Mouse (Mus musculus) spleen, adult 18-20 months (tissue): Measurements from ENCODE around the gene Wasf2.

ENCODE experiments used
- DNase-seq, 2 experiments: peaks; one replicate each; pipeline ENCODE4 v3.0.0; 2022; ENCODE audit warnings: mixed read lengths in 2 of 2

The Wasf2 gene

GRCm38 (mm10) chr4:133129391-133129790, 914 bp upstream of the Wasf2 start:
- peak in 1 of 2 experiments; percentile 38 for DNase-seq

- peak in 1 of 2 experiments; percentile 40 for DNase-seq
Observed at GRCm38 (mm10) chr4:133130890-133131741, 811 bp downstream of the Wasf2 start.

- peak in 1 of 2 experiments; percentile 34 for DNase-seq
Observed at GRCm38 (mm10) chr4:133132027-133132426, 1.7 kb downstream of the Wasf2 start.

- DNase-seq: no peak
Observed at GRCm38 (mm10) chr4:133136946-133137345, 6.6 kb downstream of the Wasf2 start.

GRCm38 (mm10) chr4:133138971-133139370, 8.7 kb downstream of the Wasf2 start:
- no peak for DNase-seq

- no peak for DNase-seq
Observed at GRCm38 (mm10) chr4:133155006-133155405, 24.7 kb downstream of the Wasf2 start.

- DNase-seq: no peak
Observed at GRCm38 (mm10) chr4:133155726-133156125, 25.4 kb downstream of the Wasf2 start.

- no peak for DNase-seq
Observed at GRCm38 (mm10) chr4:133156422-133156821, 26.1 kb downstream of the Wasf2 start.

GRCm38 (mm10) chr4:133156831-133157230, 26.5 kb downstream of the Wasf2 start:
- DNase-seq: no peak

GRCm38 (mm10) chr4:133159127-133159526, 28.8 kb downstream of the Wasf2 start:
- DNase-seq: peak; percentile 54 to 57

GRCm38 (mm10) chr4:133159646-133160045, 29.3 kb downstream of the Wasf2 start:
- DNase-seq: peak; percentile 52 to 58

- DNase-seq: no peak
Observed at GRCm38 (mm10) chr4:133160211-133160610, 29.9 kb downstream of the Wasf2 start.

- DNase-seq: no peak
Observed at GRCm38 (mm10) chr4:133160821-133161220, 30.5 kb downstream of the Wasf2 start.

- no peak for DNase-seq
Observed at GRCm38 (mm10) chr4:133162196-133162595, 31.9 kb downstream of the Wasf2 start.

- DNase-seq: no peak
Observed at GRCm38 (mm10) chr4:133166773-133167172, 36.5 kb downstream of the Wasf2 start.

- DNase-seq: peak; percentile 47 to 54
Observed at GRCm38 (mm10) chr4:133169237-133170055, 39.1 kb downstream of the Wasf2 start.

GRCm38 (mm10) chr4:133170056-133170524, 39.8 kb downstream of the Wasf2 start:
- DNase-seq: peak in 1 of 2 experiments; percentile 60

- no peak for DNase-seq
Observed at GRCm38 (mm10) chr4:133170616-133171015, 40.3 kb downstream of the Wasf2 start.

GRCm38 (mm10) chr4:133172451-133172850, 42.1 kb downstream of the Wasf2 start:
- DNase-seq: no peak

GRCm38 (mm10) chr4:133174361-133174760, 44.1 kb downstream of the Wasf2 start:
- DNase-seq: no peak

- no peak for DNase-seq
Observed at GRCm38 (mm10) chr4:133175274-133175673, 45.0 kb downstream of the Wasf2 start.

GRCm38 (mm10) chr4:133175998-133176760, 45.9 kb downstream of the Wasf2 start:
- DNase-seq: no peak
